Mouse (Mus musculus) C2C12 (cell line): ENCODE measurements around the gene Fbxo36.

Experiments used
- CTCF ChIP-seq: IDR thresholded peaks from one replicate; pipeline ENCODE4 v1.5.1; 2011; ENCODE audit not compliant: control insufficient read depth, insufficient read depth, insufficient read length
- MYOG ChIP-seq: IDR thresholded peaks from one replicate; pipeline ENCODE4 v1.6.1; 2011; ENCODE audit not compliant: control insufficient read depth, insufficient read length; ENCODE audit errors: extremely low read depth

DNA sequence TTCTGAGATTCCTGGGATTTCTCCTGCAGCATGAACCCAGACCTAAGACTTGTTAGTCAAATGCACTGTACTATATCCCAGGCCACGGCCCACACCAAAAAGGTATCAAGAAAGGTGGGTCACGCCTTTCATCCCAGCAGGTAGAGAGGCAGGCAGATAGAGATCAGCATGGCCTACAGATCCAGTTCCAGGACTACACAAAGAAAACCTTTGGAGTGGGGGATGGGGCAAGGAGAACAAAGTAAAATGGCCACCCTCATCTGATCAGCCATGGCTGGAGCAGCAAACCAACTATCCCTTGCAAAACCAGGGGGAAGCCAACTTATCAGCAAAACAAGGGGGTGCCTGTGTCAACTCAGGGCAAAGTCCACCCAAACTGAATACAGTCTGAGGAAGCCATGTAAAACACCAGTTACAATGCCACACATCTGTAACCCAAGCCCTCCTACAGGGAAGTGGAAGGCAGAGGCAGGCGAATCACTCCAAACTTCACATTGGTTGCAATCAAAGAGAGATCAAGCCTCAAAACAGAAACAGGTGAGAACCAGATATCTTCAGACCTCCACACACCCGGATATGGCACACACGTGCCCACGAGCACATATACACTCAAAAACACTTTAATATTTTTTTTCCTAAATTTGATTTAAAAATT is 9.3 kb downstream of the Fbxo36 start:
- TF ChIP-seq MYOG (no peak), CTCF (no peak)
